Mouse (Mus musculus): ENCODE data around the gene Rbfox1. TPM values are rescaled to one million over a fixed set of nuclear protein-coding genes. Genes with fewer than 3 reads are reported as not detected.

The Rbfox1 gene
- polyA plus RNA-seq, 1 experiment: 5.6 TPM

- 96% methylated on average over 5 of the region's 5 CpGs for WGBS
- DNase-seq: no peak
- TF ChIP-seq POLR2A (IDR thresholded peaks at IDR 0.05; ENCODE audit: control insufficient read depth, extremely low read depth, insufficient read depth, low read length, poor library complexity) (no peak), CTCF (IDR thresholded peaks at IDR 0.05; ENCODE audit: borderline replicate concordance, control insufficient read depth, extremely low read depth, insufficient read depth, low read length, poor library complexity) (no peak)
- Histone ChIP-seq H3K4me1 (replicated peaks; ENCODE audit: control insufficient read depth, insufficient read depth, low read length) (no peaks in the 10 kb centered on the region), H3K27me3 (ENCODE audit: control insufficient read depth, insufficient read depth, low read length) (no peaks in the 10 kb centered on the region), H3K36me3 (ENCODE audit: control insufficient read depth, insufficient read depth, low read length) (no peaks in the 10 kb centered on the region), H3K4me3 (ENCODE audit: control insufficient read depth, insufficient read depth, low read length) (no peak overlapping the region), H3K27ac (ENCODE audit: control insufficient read depth, insufficient read depth, low read length) (no peak overlapping the region)
Observed at GRCm38 (mm10) chr16:7275501-7275900, 1390.3 kb downstream of the Rbfox1 start.

GRCm38 (mm10) chr16:7275901-7276300, 1390.7 kb downstream of the Rbfox1 start:
- Histone ChIP-seq H3K27ac (ENCODE audit: control insufficient read depth, insufficient read depth, low read length) (no peak overlapping the region), H3K27me3 (ENCODE audit: control insufficient read depth, insufficient read depth, low read length) (no peaks in the 10 kb centered on the region), H3K36me3 (ENCODE audit: control insufficient read depth, insufficient read depth, low read length) (no peaks in the 10 kb centered on the region), H3K4me1 (replicated peaks; ENCODE audit: control insufficient read depth, insufficient read depth, low read length) (no peaks in the 10 kb centered on the region), H3K4me3 (ENCODE audit: control insufficient read depth, insufficient read depth, low read length) (no peak overlapping the region)
- WGBS: 68% methylated on average over 1 of the region's 1 CpGs
- DNase-seq: no peak
- TF ChIP-seq POLR2A (IDR thresholded peaks at IDR 0.05; ENCODE audit: control insufficient read depth, extremely low read depth, insufficient read depth, low read length, poor library complexity) (no peak), CTCF (IDR thresholded peaks at IDR 0.05; ENCODE audit: borderline replicate concordance, control insufficient read depth, extremely low read depth, insufficient read depth, low read length, poor library complexity) (no peak)

- no peaks in the 10 kb centered on the region for H3K4me1 ChIP-seq (replicated peaks; ENCODE audit: control insufficient read depth, insufficient read depth, low read length)
- 60% methylated on average over 5 of the region's 5 CpGs for WGBS
- no peaks in the 10 kb centered on the region for H3K27me3 ChIP-seq (ENCODE audit: control insufficient read depth, insufficient read depth, low read length)
- no peaks in the 10 kb centered on the region for H3K36me3 ChIP-seq (ENCODE audit: control insufficient read depth, insufficient read depth, low read length)
- no peak overlapping the region for H3K27ac ChIP-seq (ENCODE audit: control insufficient read depth, insufficient read depth, low read length)
- no peak overlapping the region for H3K4me3 ChIP-seq (ENCODE audit: control insufficient read depth, insufficient read depth, low read length)
- TF ChIP-seq CTCF (IDR thresholded peaks at IDR 0.05; ENCODE audit: borderline replicate concordance, control insufficient read depth, extremely low read depth, insufficient read depth, low read length, poor library complexity) (no peak), POLR2A (IDR thresholded peaks at IDR 0.05; ENCODE audit: control insufficient read depth, extremely low read depth, insufficient read depth, low read length, poor library complexity) (no peak)
- DNase-seq: no peak
Observed at GRCm38 (mm10) chr16:7279544-7279943, 1394.4 kb downstream of the Rbfox1 start.

- Histone ChIP-seq H3K4me3 (ENCODE audit: control insufficient read depth, insufficient read depth, low read length) (no peak overlapping the region), H3K4me1 (replicated peaks; ENCODE audit: control insufficient read depth, insufficient read depth, low read length) (no peaks in the 10 kb centered on the region), H3K27me3 (ENCODE audit: control insufficient read depth, insufficient read depth, low read length) (no peaks in the 10 kb centered on the region), H3K27ac (ENCODE audit: control insufficient read depth, insufficient read depth, low read length) (no peak overlapping the region), H3K36me3 (ENCODE audit: control insufficient read depth, insufficient read depth, low read length) (no peaks in the 10 kb centered on the region)
- no peak for TF ChIP-seq CTCF (IDR thresholded peaks at IDR 0.05; ENCODE audit: borderline replicate concordance, control insufficient read depth, extremely low read depth, insufficient read depth, low read length, poor library complexity)
- no peak for TF ChIP-seq POLR2A (IDR thresholded peaks at IDR 0.05; ENCODE audit: control insufficient read depth, extremely low read depth, insufficient read depth, low read length, poor library complexity)
- DNase-seq: no peak
- 90% methylated on average over 7 of the region's 7 CpGs for WGBS
Observed at GRCm38 (mm10) chr16:7282257-7282656, 1397.1 kb downstream of the Rbfox1 start.

GRCm38 (mm10) chr16:7292985-7293805, 1408.0 kb downstream of the Rbfox1 start:
- H3K36me3 ChIP-seq (ENCODE audit: control insufficient read depth, insufficient read depth, low read length): no peaks in the 10 kb centered on the region
- H3K27me3 ChIP-seq (ENCODE audit: control insufficient read depth, insufficient read depth, low read length): no peaks in the 10 kb centered on the region
- H3K4me1 ChIP-seq (replicated peaks; ENCODE audit: control insufficient read depth, insufficient read depth, low read length): no peaks in the 10 kb centered on the region
- TF ChIP-seq CTCF (IDR thresholded peaks at IDR 0.05; ENCODE audit: borderline replicate concordance, control insufficient read depth, extremely low read depth, insufficient read depth, low read length, poor library complexity) (no peak), POLR2A (IDR thresholded peaks at IDR 0.05; ENCODE audit: control insufficient read depth, extremely low read depth, insufficient read depth, low read length, poor library complexity) (no peak)
- WGBS: 93% methylated on average over 16 of the region's 16 CpGs
- no peak overlapping the region for H3K4me3 ChIP-seq (ENCODE audit: control insufficient read depth, insufficient read depth, low read length)
- no peak for DNase-seq
- no peak overlapping the region for H3K27ac ChIP-seq (ENCODE audit: control insufficient read depth, insufficient read depth, low read length)

- TF ChIP-seq POLR2A (IDR thresholded peaks at IDR 0.05; ENCODE audit: control insufficient read depth, extremely low read depth, insufficient read depth, low read length, poor library complexity) (no peak), CTCF (IDR thresholded peaks at IDR 0.05; ENCODE audit: borderline replicate concordance, control insufficient read depth, extremely low read depth, insufficient read depth, low read length, poor library complexity) (no peak)
- WGBS: 87% methylated on average over 3 of the region's 3 CpGs
Observed at GRCm38 (mm10) chr16:7302416-7302815, 1417.3 kb downstream of the Rbfox1 start.

More at GRCm38 (mm10) chr16:7302416-7302815, 1417.3 kb downstream of the Rbfox1 start:
- no peak overlapping the region for H3K4me3 ChIP-seq (ENCODE audit: control insufficient read depth, insufficient read depth, low read length)
- no peaks in the 10 kb centered on the region for H3K4me1 ChIP-seq (replicated peaks; ENCODE audit: control insufficient read depth, insufficient read depth, low read length)
- H3K27ac ChIP-seq (ENCODE audit: control insufficient read depth, insufficient read depth, low read length): no peak overlapping the region
- H3K27me3 ChIP-seq (ENCODE audit: control insufficient read depth, insufficient read depth, low read length): no peaks in the 10 kb centered on the region
- DNase-seq: no peak
- H3K36me3 ChIP-seq (ENCODE audit: control insufficient read depth, insufficient read depth, low read length): no peaks in the 10 kb centered on the region

All from thymus, adult 2 months (tissue).